Mouse (Mus musculus): ENCODE measurements at regions not wholly inside any gene's neighbourhood (a gene's known extent, or its start where the extent isn't known, plus 50 kb on each side); places are given as distances from the start of the nearest gene placed in this dataset.
A peak's percentile ranks its signal among the peaks of the same experiment; 100 is the strongest.

GRCm38 (mm10) chr13:110690501-110691255 is 295.8 kb downstream of the Plk2 start:
- H3K27me3 ChIP-seq (ENCODE audit: control insufficient read depth, insufficient read depth, low read length): no peaks in the 10 kb centered on the region
- ATAC-seq (ENCODE audit: insufficient number of reproducible peaks, insufficient read depth, low FRiP score, low read depth): no peak
- H3K9ac ChIP-seq (ENCODE audit: low read length): no peak overlapping the region
- no peak overlapping the region for H3K4me3 ChIP-seq (ENCODE audit: control insufficient read depth in 1 of 2, insufficient read depth in 1 of 2, low read depth in 1 of 2, low read length in 2 of 2)
- 23% methylated on average over 10 of the region's 10 CpGs for WGBS
- H3K4me1 ChIP-seq (ENCODE audit: control insufficient read depth in 2 of 2, insufficient read depth in 2 of 2, low read length in 2 of 2): peaks cover 2 to 33% of the 10 kb centered on the region in 2 experiments
- no peaks in the 10 kb centered on the region for H3K9me3 ChIP-seq (ENCODE audit: control insufficient read depth, low read length)
- H3K36me3 ChIP-seq (ENCODE audit: control insufficient read depth, insufficient read depth, low read length): no peaks in the 10 kb centered on the region
- peak overlapping the region; percentile 68; a peak in 3 of 4 replicates for H3K27ac ChIP-seq (replicated peaks in 1 of 2; ENCODE audit: control insufficient read depth in 1 of 2, insufficient read depth in 1 of 2, low read depth in 2 of 2, low read length in 2 of 2)
- H3K4me2 ChIP-seq (ENCODE audit: low read length): peak overlapping the region; percentile 39; the same call in 1 of the 2 replicates

DNA sequence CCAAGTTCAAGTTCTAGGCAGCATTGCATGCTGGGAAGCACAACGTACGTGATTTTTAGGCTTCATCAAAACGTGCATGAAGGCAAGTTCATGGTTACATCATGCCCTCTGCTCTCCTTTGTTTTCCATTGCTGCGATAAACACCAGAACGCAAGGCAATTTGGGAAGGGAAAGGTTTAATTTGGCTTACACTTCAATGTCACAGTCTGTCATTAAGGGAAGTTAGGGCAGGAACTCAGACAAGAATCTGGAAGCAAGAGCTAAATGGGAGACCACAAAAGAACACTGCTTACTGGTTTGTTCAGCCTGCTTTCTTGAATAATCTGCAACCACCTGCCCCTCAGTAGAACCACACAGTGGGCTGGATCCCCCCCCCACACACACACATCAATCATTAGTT is 297.9 kb downstream of the Plk2 start:
- H3K4me1 ChIP-seq (ENCODE audit: control insufficient read depth in 2 of 2, insufficient read depth in 2 of 2, low read length in 2 of 2): peaks cover 6 to 47% of the 10 kb centered on the region in 2 experiments
- no peak overlapping the region for H3K9ac ChIP-seq (ENCODE audit: low read length)
- H3K36me3 ChIP-seq (ENCODE audit: control insufficient read depth, insufficient read depth, low read length): no peaks in the 10 kb centered on the region
- H3K27me3 ChIP-seq (ENCODE audit: control insufficient read depth, insufficient read depth, low read length): no peaks in the 10 kb centered on the region
- ATAC-seq (ENCODE audit: insufficient number of reproducible peaks, insufficient read depth, low FRiP score, low read depth): no peak
- no peak overlapping the region for H3K27ac ChIP-seq (replicated peaks in 1 of 2; ENCODE audit: control insufficient read depth in 1 of 2, insufficient read depth in 1 of 2, low read depth in 2 of 2, low read length in 2 of 2)
- H3K4me2 ChIP-seq (ENCODE audit: low read length): no peak overlapping the region
- 65% methylated on average over 5 of the region's 5 CpGs for WGBS
- H3K9me3 ChIP-seq (ENCODE audit: control insufficient read depth, low read length): no peaks in the 10 kb centered on the region
- H3K4me3 ChIP-seq (ENCODE audit: control insufficient read depth in 1 of 2, insufficient read depth in 1 of 2, low read depth in 1 of 2, low read length in 2 of 2): no peak overlapping the region

DNA sequence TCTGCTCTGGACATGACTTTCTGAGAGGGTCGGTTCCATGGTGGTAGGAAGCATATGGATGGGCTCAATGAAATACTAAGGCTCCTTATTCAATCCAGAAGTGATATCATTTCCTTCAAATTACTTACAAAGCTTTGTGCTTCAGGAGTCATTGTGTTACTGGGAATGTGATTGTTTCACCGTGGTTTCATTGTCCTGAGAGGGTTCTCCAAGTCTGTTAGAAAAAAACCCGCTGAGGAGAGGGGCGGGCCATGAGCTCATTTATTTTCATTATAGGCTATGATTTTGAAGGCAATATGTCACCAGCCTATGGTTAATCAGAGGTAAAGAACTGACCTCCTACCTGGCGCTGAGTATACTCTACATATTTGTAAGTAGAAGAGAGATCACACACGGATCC is 300.0 kb downstream of the Plk2 start:
- no peak overlapping the region for H3K4me3 ChIP-seq (ENCODE audit: control insufficient read depth in 1 of 2, insufficient read depth in 1 of 2, low read depth in 1 of 2, low read length in 2 of 2)
- H3K4me1 ChIP-seq (ENCODE audit: control insufficient read depth in 2 of 2, insufficient read depth in 2 of 2, low read length in 2 of 2): peaks cover 6 to 46% of the 10 kb centered on the region in 2 experiments
- H3K27ac ChIP-seq (replicated peaks in 1 of 2; ENCODE audit: control insufficient read depth in 1 of 2, insufficient read depth in 1 of 2, low read depth in 2 of 2, low read length in 2 of 2): 0 out of 4 replicates have a peak overlapping the region, but pooled peaks of 1 of the 2 experiments have one; percentile 6
- ATAC-seq (ENCODE audit: insufficient number of reproducible peaks, insufficient read depth, low FRiP score, low read depth): no peak
- H3K4me2 ChIP-seq (ENCODE audit: low read length): no peak overlapping the region
- no peak overlapping the region for H3K9ac ChIP-seq (ENCODE audit: low read length)
- H3K36me3 ChIP-seq (ENCODE audit: control insufficient read depth, insufficient read depth, low read length): no peaks in the 10 kb centered on the region
- 79% methylated on average over 6 of the region's 6 CpGs for WGBS
- no peaks in the 10 kb centered on the region for H3K9me3 ChIP-seq (ENCODE audit: control insufficient read depth, low read length)
- H3K27me3 ChIP-seq (ENCODE audit: control insufficient read depth, insufficient read depth, low read length): no peaks in the 10 kb centered on the region

- 13% methylated on average over 5 of the region's 5 CpGs for WGBS
- H3K27me3 ChIP-seq (ENCODE audit: control insufficient read depth, insufficient read depth, low read length): no peaks in the 10 kb centered on the region
- no peak overlapping the region for H3K4me3 ChIP-seq (ENCODE audit: control insufficient read depth in 1 of 2, insufficient read depth in 1 of 2, low read depth in 1 of 2, low read length in 2 of 2)
- H3K4me2 ChIP-seq (ENCODE audit: low read length): no peak overlapping the region
- no peaks in the 10 kb centered on the region for H3K9me3 ChIP-seq (ENCODE audit: control insufficient read depth, low read length)
- H3K27ac ChIP-seq (replicated peaks in 1 of 2; ENCODE audit: control insufficient read depth in 1 of 2, insufficient read depth in 1 of 2, low read depth in 2 of 2, low read length in 2 of 2): peak overlapping the region; percentile 91 to 97
- peak; percentile 76 for ATAC-seq (ENCODE audit: insufficient number of reproducible peaks, insufficient read depth, low FRiP score, low read depth)
- peaks cover 4 to 30% of the 10 kb centered on the region in 2 experiments for H3K4me1 ChIP-seq (ENCODE audit: control insufficient read depth in 2 of 2, insufficient read depth in 2 of 2, low read length in 2 of 2)
- H3K36me3 ChIP-seq (ENCODE audit: control insufficient read depth, insufficient read depth, low read length): no peaks in the 10 kb centered on the region
- H3K9ac ChIP-seq (ENCODE audit: low read length): no peak overlapping the region
Observed at GRCm38 (mm10) chr13:110696549-110696948, 301.7 kb downstream of the Plk2 start.

DNA sequence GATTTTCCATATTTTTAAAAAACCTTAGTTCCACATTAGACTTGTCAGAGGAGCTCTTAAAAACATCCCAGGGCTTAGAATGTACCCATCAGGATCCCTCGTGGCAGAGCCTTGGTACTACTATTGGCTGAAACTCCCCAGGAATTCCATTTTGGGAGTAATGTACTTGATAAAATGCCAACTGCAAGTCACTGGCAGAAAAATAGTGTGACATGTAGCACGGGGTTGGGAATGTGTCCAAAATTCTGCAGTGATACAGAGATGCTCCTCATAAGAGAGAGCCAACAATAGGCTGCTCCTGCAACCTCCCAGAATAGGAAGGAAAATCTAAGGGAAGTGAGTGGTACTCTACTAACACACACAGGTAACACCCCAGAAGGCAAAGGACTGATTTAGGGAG is 309.4 kb downstream of the Plk2 start:
- H3K27me3 ChIP-seq (ENCODE audit: control insufficient read depth, insufficient read depth, low read length): no peaks in the 10 kb centered on the region
- ATAC-seq (ENCODE audit: insufficient number of reproducible peaks, insufficient read depth, low FRiP score, low read depth): peak; percentile 54; the same call in 1 of the 2 replicates
- H3K4me2 ChIP-seq (ENCODE audit: low read length): no peak overlapping the region
- no peak overlapping the region for H3K9ac ChIP-seq (ENCODE audit: low read length)
- H3K9me3 ChIP-seq (ENCODE audit: control insufficient read depth, low read length): no peaks in the 10 kb centered on the region
- WGBS: 12% methylated on average over 2 of the region's 2 CpGs
- H3K36me3 ChIP-seq (ENCODE audit: control insufficient read depth, insufficient read depth, low read length): no peaks in the 10 kb centered on the region
- no peak overlapping the region for H3K4me3 ChIP-seq (ENCODE audit: control insufficient read depth in 1 of 2, insufficient read depth in 1 of 2, low read depth in 1 of 2, low read length in 2 of 2)
- H3K4me1 ChIP-seq (ENCODE audit: control insufficient read depth in 2 of 2, insufficient read depth in 2 of 2, low read length in 2 of 2): peaks cover 0 to 12% of the 10 kb centered on the region in 2 experiments; a peak in 2 of 4 replicates
- no peak overlapping the region for H3K27ac ChIP-seq (replicated peaks in 1 of 2; ENCODE audit: control insufficient read depth in 1 of 2, insufficient read depth in 1 of 2, low read depth in 2 of 2, low read length in 2 of 2)

DNA sequence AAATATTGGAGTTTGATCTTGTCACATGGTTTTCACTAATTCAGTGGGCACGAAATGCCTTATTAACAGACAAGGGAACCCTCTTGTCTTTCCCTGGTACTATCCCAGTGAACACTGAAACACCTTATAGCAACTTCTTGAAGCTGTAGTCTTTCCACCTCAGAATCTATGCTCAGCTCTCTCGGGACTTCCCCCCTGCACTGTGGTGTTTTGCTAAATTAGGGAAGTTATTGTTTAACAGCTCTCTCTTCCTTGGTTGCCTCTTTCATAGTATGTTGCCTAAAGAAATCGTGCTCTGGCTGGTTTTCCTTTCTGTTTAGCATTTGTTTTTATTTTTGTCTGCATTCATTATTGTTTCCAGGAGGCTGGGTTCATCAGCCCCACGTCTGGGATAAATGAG is 316.0 kb downstream of the Plk2 start:
- Histone ChIP-seq H3K4me3 (ENCODE audit: control insufficient read depth in 1 of 2, insufficient read depth in 1 of 2, low read depth in 1 of 2, low read length in 2 of 2) (no peak overlapping the region), H3K4me1 (ENCODE audit: control insufficient read depth in 2 of 2, insufficient read depth in 2 of 2, low read length in 2 of 2) (peaks cover 0 to 6% of the 10 kb centered on the region in 2 experiments; a peak in 1 of 4 replicates), H3K27me3 (ENCODE audit: control insufficient read depth, insufficient read depth, low read length) (no peaks in the 10 kb centered on the region), H3K36me3 (ENCODE audit: control insufficient read depth, insufficient read depth, low read length) (no peaks in the 10 kb centered on the region), H3K4me2 (ENCODE audit: low read length) (no peak overlapping the region), H3K27ac (replicated peaks in 1 of 2; ENCODE audit: control insufficient read depth in 1 of 2, insufficient read depth in 1 of 2, low read depth in 2 of 2, low read length in 2 of 2) (no peak overlapping the region), H3K9me3 (ENCODE audit: control insufficient read depth, low read length) (no peaks in the 10 kb centered on the region), H3K9ac (ENCODE audit: low read length) (no peak overlapping the region)
- 74% methylated on average over 4 of the region's 4 CpGs for WGBS
- no peak for ATAC-seq (ENCODE audit: insufficient number of reproducible peaks, insufficient read depth, low FRiP score, low read depth)

GRCm38 (mm10) chr13:110712527-110712926 is 317.7 kb downstream of the Plk2 start:
- H3K9ac ChIP-seq (ENCODE audit: low read length): no peak overlapping the region
- H3K4me3 ChIP-seq (ENCODE audit: control insufficient read depth in 1 of 2, insufficient read depth in 1 of 2, low read depth in 1 of 2, low read length in 2 of 2): no peak overlapping the region
- no peaks in the 10 kb centered on the region for H3K9me3 ChIP-seq (ENCODE audit: control insufficient read depth, low read length)
- H3K4me1 ChIP-seq (ENCODE audit: control insufficient read depth in 2 of 2, insufficient read depth in 2 of 2, low read length in 2 of 2): peaks cover 0 to 3% of the 10 kb centered on the region in 2 experiments; a peak in 1 of 4 replicates
- ATAC-seq (ENCODE audit: insufficient number of reproducible peaks, insufficient read depth, low FRiP score, low read depth): no peak
- no peak overlapping the region for H3K27ac ChIP-seq (replicated peaks in 1 of 2; ENCODE audit: control insufficient read depth in 1 of 2, insufficient read depth in 1 of 2, low read depth in 2 of 2, low read length in 2 of 2)
- H3K27me3 ChIP-seq (ENCODE audit: control insufficient read depth, insufficient read depth, low read length): no peaks in the 10 kb centered on the region
- no peak overlapping the region for H3K4me2 ChIP-seq (ENCODE audit: low read length)
- WGBS: 24% methylated on average over 3 of the region's 3 CpGs
- no peaks in the 10 kb centered on the region for H3K36me3 ChIP-seq (ENCODE audit: control insufficient read depth, insufficient read depth, low read length)

GRCm38 (mm10) chr13:110722170-110722569 is 327.3 kb downstream of the Plk2 start:
- 88% methylated on average over 10 of the region's 10 CpGs for WGBS
- Histone ChIP-seq H3K27ac (replicated peaks in 1 of 2; ENCODE audit: control insufficient read depth in 1 of 2, insufficient read depth in 1 of 2, low read depth in 2 of 2, low read length in 2 of 2) (no peak overlapping the region), H3K9me3 (ENCODE audit: control insufficient read depth, low read length) (no peaks in the 10 kb centered on the region), H3K4me2 (ENCODE audit: low read length) (no peak overlapping the region), H3K9ac (ENCODE audit: low read length) (no peak overlapping the region), H3K4me1 (ENCODE audit: control insufficient read depth in 2 of 2, insufficient read depth in 2 of 2, low read length in 2 of 2) (no peaks in the 10 kb centered on the region), H3K27me3 (ENCODE audit: control insufficient read depth, insufficient read depth, low read length) (no peaks in the 10 kb centered on the region), H3K36me3 (ENCODE audit: control insufficient read depth, insufficient read depth, low read length) (no peaks in the 10 kb centered on the region), H3K4me3 (ENCODE audit: control insufficient read depth in 1 of 2, insufficient read depth in 1 of 2, low read depth in 1 of 2, low read length in 2 of 2) (no peak overlapping the region)
- no peak for ATAC-seq (ENCODE audit: insufficient number of reproducible peaks, insufficient read depth, low FRiP score, low read depth)

Data from heart, embryonic 14.5 days (tissue).